Mouse (Mus musculus) intestine, embryonic 16.5 days (tissue): ENCODE data around the gene Marco. TPM values are rescaled to one million over a fixed set of nuclear protein-coding genes. Genes with fewer than 3 reads are reported as not detected.

Source experiments
- ATAC-seq: fragments of 200-750 bp; cut with Nextera tagmentation; 2 replicates; pipeline ENCODE4 v1.8.0; 2017; ENCODE audit warnings: moderate TSS enrichment, moderate library complexity
- H3K27ac ChIP-seq: fragments of 300-500 bp; sonication (generic); 2 replicates; pipeline ENCODE4 v1.5.1; 2014; ENCODE audit warnings: mild to moderate bottlenecking, low read length
- H3K27me3 ChIP-seq: fragments of 300-500 bp; sonication (generic); replicated peaks from 2 replicates; pipeline ENCODE4 v1.6.1; 2014; ENCODE audit warnings: low read length, control low read depth, mixed read lengths; ENCODE audit not compliant: control insufficient read depth, insufficient read depth
- H3K36me3 ChIP-seq: fragments of 300-500 bp; sonication (generic); 2 replicates; pipeline ENCODE4 v1.6.1; 2014; ENCODE audit warnings: low read length, control low read depth; ENCODE audit not compliant: control insufficient read depth, insufficient read depth
- H3K4me1 ChIP-seq: fragments of 300-500 bp; sonication (generic); 2 replicates; pipeline ENCODE4 v1.6.1; 2014; ENCODE audit warnings: low read length, control low read depth, mixed read lengths; ENCODE audit not compliant: control insufficient read depth, insufficient read depth
- H3K4me2 ChIP-seq: fragments of 300-500 bp; sonication (generic); 2 replicates; pipeline ENCODE4 v1.6.1; 2014; ENCODE audit warnings: low read depth, low read length, control low read depth
- H3K4me3 ChIP-seq: fragments of 300-500 bp; sonication (generic); 2 replicates; pipeline ENCODE4 v1.5.1; 2014; ENCODE audit warnings: mild to moderate bottlenecking, low read length
- H3K9ac ChIP-seq: fragments of 300-500 bp; sonication (generic); 2 replicates; pipeline ENCODE4 v1.6.1; 2014; ENCODE audit warnings: low read depth, low read length
- H3K9me3 ChIP-seq: fragments of 300-500 bp; sonication (generic); 2 replicates; pipeline ENCODE4 v1.6.1; 2016; ENCODE audit warnings: low read length, control low read depth; ENCODE audit not compliant: control insufficient read depth
- WGBS: fragments of 180-500 bp; shearing (Covaris S2); extraction: QIAGEN DNeasy Blood & Tissue Kit; methylation state at CpG from one replicate; pipeline ENCODE4 v1.1.7; 2014; 5-methylcytosine and 5-hydroxymethylcytosine counted together
- polyA plus RNA-seq: library from polyadenylated mRNA; unstranded; fragments of >200 nt; fragmentation: Nextera tagmentation; extraction: Ambion mirVana; gene quantifications from 2 replicates; pipeline ENCODE4 v1.2.1, GENCODE M21; 2015

Marco gene
- polyA plus RNA-seq, 1 experiment from 2014 or later = 0.56 TPM

GRCm38 (mm10) chr1:120504046-120504710 is 646 bp downstream of the Marco start:
- ATAC-seq = no peak
- H3K4me3 ChIP-seq = no peak overlapping the region
- no peaks in the 10 kb centered on the region for H3K27me3 ChIP-seq
- H3K9me3 ChIP-seq = no peaks in the 10 kb centered on the region
- WGBS = 64% methylated on average over 6 of the region's 6 CpGs
- H3K4me2 ChIP-seq = no peak overlapping the region
- H3K36me3 ChIP-seq = no peaks in the 10 kb centered on the region
- no peak overlapping the region for H3K27ac ChIP-seq
- H3K9ac ChIP-seq = no peak overlapping the region
- no peaks in the 10 kb centered on the region for H3K4me1 ChIP-seq

- H3K4me3 ChIP-seq = no peak overlapping the region
- H3K4me1 ChIP-seq = no peaks in the 10 kb centered on the region
- ATAC-seq = no peak
- H3K27me3 ChIP-seq = no peaks in the 10 kb centered on the region
- 64% methylated on average over 4 of the region's 4 CpGs for WGBS
- no peaks in the 10 kb centered on the region for H3K9me3 ChIP-seq
- no peak overlapping the region for H3K9ac ChIP-seq
- H3K36me3 ChIP-seq = no peaks in the 10 kb centered on the region
- H3K27ac ChIP-seq = no peak overlapping the region
- H3K4me2 ChIP-seq = no peak overlapping the region
Measured at GRCm38 (mm10) chr1:120501496-120501895, 3.3 kb downstream of the Marco start.

- H3K27me3 ChIP-seq = no peaks in the 10 kb centered on the region
- WGBS = 67% methylated on average over 4 of the region's 4 CpGs
Measured at GRCm38 (mm10) chr1:120498036-120498435, 6.8 kb downstream of the Marco start.

GRCm38 (mm10) chr1:120480937-120481336 is 23.9 kb downstream of the Marco start:
- H3K9me3 ChIP-seq = no peaks in the 10 kb centered on the region
- no peak overlapping the region for H3K9ac ChIP-seq
- no peak overlapping the region for H3K4me3 ChIP-seq
- WGBS = 14% methylated on average over 5 of the region's 5 CpGs
- no peaks in the 10 kb centered on the region for H3K36me3 ChIP-seq
- no peaks in the 10 kb centered on the region for H3K4me1 ChIP-seq
- no peak for ATAC-seq
- no peak overlapping the region for H3K4me2 ChIP-seq
- H3K27ac ChIP-seq = no peak overlapping the region
- H3K27me3 ChIP-seq = no peaks in the 10 kb centered on the region

More at GRCm38 (mm10) chr1:120498036-120498435, 6.8 kb downstream of the Marco start:
- H3K36me3 ChIP-seq = no peaks in the 10 kb centered on the region
- no peak overlapping the region for H3K27ac ChIP-seq
- no peaks in the 10 kb centered on the region for H3K9me3 ChIP-seq
- no peak overlapping the region for H3K4me3 ChIP-seq
- no peak for ATAC-seq
- H3K9ac ChIP-seq = no peak overlapping the region
- H3K4me1 ChIP-seq = no peaks in the 10 kb centered on the region
- no peak overlapping the region for H3K4me2 ChIP-seq

- 44% methylated on average over 4 of the region's 4 CpGs for WGBS
- Histone ChIP-seq H3K9me3 (no peaks in the 10 kb centered on the region), H3K4me3 (no peak overlapping the region), H3K36me3 (no peaks in the 10 kb centered on the region), H3K4me1 (no peaks in the 10 kb centered on the region), H3K9ac (no peak overlapping the region), H3K27me3 (no peaks in the 10 kb centered on the region), H3K4me2 (no peak overlapping the region), H3K27ac (no peak overlapping the region)
- ATAC-seq = no peak
Measured at GRCm38 (mm10) chr1:120474825-120475224, 30.0 kb downstream of the Marco start.

- no peak for ATAC-seq
- no peaks in the 10 kb centered on the region for H3K4me1 ChIP-seq
- H3K27me3 ChIP-seq = no peaks in the 10 kb centered on the region
- H3K36me3 ChIP-seq = no peaks in the 10 kb centered on the region
- H3K27ac ChIP-seq = no peak overlapping the region
- no peaks in the 10 kb centered on the region for H3K9me3 ChIP-seq
- H3K9ac ChIP-seq = no peak overlapping the region
- no peak overlapping the region for H3K4me2 ChIP-seq
- H3K4me3 ChIP-seq = no peak overlapping the region
- 9% methylated on average over 15 of the region's 15 CpGs for WGBS
Measured at GRCm38 (mm10) chr1:120468891-120469290, 35.9 kb downstream of the Marco start.

- no peak for ATAC-seq
- H3K4me1 ChIP-seq = no peaks in the 10 kb centered on the region
- no peak overlapping the region for H3K9ac ChIP-seq
- H3K9me3 ChIP-seq = no peaks in the 10 kb centered on the region
- no peak overlapping the region for H3K27ac ChIP-seq
- no peaks in the 10 kb centered on the region for H3K36me3 ChIP-seq
- no peak overlapping the region for H3K4me3 ChIP-seq
- no peak overlapping the region for H3K4me2 ChIP-seq
- no peaks in the 10 kb centered on the region for H3K27me3 ChIP-seq
- 88% methylated on average over 2 of the region's 2 CpGs for WGBS
Measured at GRCm38 (mm10) chr1:120467323-120467722, 37.5 kb downstream of the Marco start.

- Histone ChIP-seq H3K9ac (no peak overlapping the region), H3K36me3 (no peaks in the 10 kb centered on the region), H3K4me1 (no peaks in the 10 kb centered on the region), H3K4me3 (no peak overlapping the region), H3K9me3 (no peaks in the 10 kb centered on the region), H3K27ac (no peak overlapping the region), H3K27me3 (no peaks in the 10 kb centered on the region), H3K4me2 (no peak overlapping the region)
- 15% methylated on average over 7 of the region's 7 CpGs for WGBS
- no peak for ATAC-seq
Measured at GRCm38 (mm10) chr1:120466751-120467150, 38.1 kb downstream of the Marco start.

- no peak for ATAC-seq
- WGBS = 67% methylated on average over 6 of the region's 6 CpGs
- no peak overlapping the region for H3K27ac ChIP-seq
- H3K4me2 ChIP-seq = no peak overlapping the region
- no peaks in the 10 kb centered on the region for H3K36me3 ChIP-seq
- no peaks in the 10 kb centered on the region for H3K27me3 ChIP-seq
- no peak overlapping the region for H3K4me3 ChIP-seq
- H3K4me1 ChIP-seq = no peaks in the 10 kb centered on the region
- no peak overlapping the region for H3K9ac ChIP-seq
- no peaks in the 10 kb centered on the region for H3K9me3 ChIP-seq
Measured at GRCm38 (mm10) chr1:120459032-120459431, 45.8 kb downstream of the Marco start.

- 43% methylated on average over 5 of the region's 5 CpGs for WGBS
- Histone ChIP-seq H3K36me3 (no peaks in the 10 kb centered on the region), H3K27ac (no peak overlapping the region), H3K27me3 (no peaks in the 10 kb centered on the region), H3K9ac (no peak overlapping the region), H3K4me1 (no peaks in the 10 kb centered on the region), H3K4me3 (no peak overlapping the region), H3K4me2 (no peak overlapping the region), H3K9me3 (no peaks in the 10 kb centered on the region)
- no peak for ATAC-seq
Measured at GRCm38 (mm10) chr1:120458524-120458923, 46.3 kb downstream of the Marco start.
